Mouse (Mus musculus) kidney, adult 2 months (tissue): ENCODE data around the gene Trip11. TPM values are rescaled to one million over a fixed set of nuclear protein-coding genes. Genes with fewer than 3 reads are reported as not detected.
A peak's percentile ranks its signal among the peaks of the same experiment; 100 is the strongest.

Experiments used
- DNase-seq: peaks from one replicate; pipeline ENCODE4 v3.0.0; 2021
- H3K27ac ChIP-seq: fragments of 200-500 bp; 2 replicates; pipeline ENCODE4 v1.5.1; 2012; ENCODE audit warnings: low read depth, low read length, control low read depth, inconsistent platforms; ENCODE audit not compliant: insufficient read depth
- H3K27me3 ChIP-seq: fragments of 200-500 bp; replicated peaks from 2 replicates; pipeline ENCODE4 v1.6.1; 2012; ENCODE audit warnings: mild to moderate bottlenecking, moderate library complexity, low read length, inconsistent platforms; ENCODE audit not compliant: control insufficient read depth, insufficient read depth
- H3K36me3 ChIP-seq: fragments of 200-500 bp; 2 replicates; pipeline ENCODE4 v1.6.1; 2012; ENCODE audit warnings: mild to moderate bottlenecking, moderate library complexity, low read length, inconsistent platforms; ENCODE audit not compliant: control insufficient read depth, insufficient read depth
- H3K4me1 ChIP-seq: fragments of 200-500 bp; 2 replicates; pipeline ENCODE4 v1.6.1; 2011; ENCODE audit warnings: low read length; ENCODE audit not compliant: control insufficient read depth, insufficient read depth
- H3K4me3 ChIP-seq: fragments of 200-500 bp; 2 replicates; pipeline ENCODE4 v1.5.1; 2011; ENCODE audit warnings: mild to moderate bottlenecking, low read depth, low read length, control low read depth; ENCODE audit not compliant: insufficient read depth
- CTCF ChIP-seq: fragments of 200-500 bp; conservative IDR thresholded peaks from 2 replicates; pipeline ENCODE4 v1.5.1; 2011; ENCODE audit warnings: low read depth, mild to moderate bottlenecking, control low read depth, low read length, moderate library complexity, mixed read lengths; ENCODE audit not compliant: insufficient read depth, insufficient read length
- POLR2A ChIP-seq: fragments of 200-500 bp; IDR thresholded peaks from one replicate; pipeline ENCODE4 v1.6.1; 2011; ENCODE audit warnings: low read depth, low read length, control low read depth
- WGBS: fragments of 180-500 bp; shearing (Covaris S2); methylation state at CpG from one replicate; pipeline ENCODE4 v1.1.7; 2018; 5-methylcytosine and 5-hydroxymethylcytosine counted together
- polyA plus RNA-seq: library from polyadenylated mRNA; depleted of rRNA; stranded (reverse); fragments of >200 nt; gene quantifications from 2 replicates; pipeline ENCODE4 v1.2.3, GENCODE M21; 2012

Trip11 gene
- polyA plus RNA-seq, 1 experiment = 4.2 TPM

DNA sequence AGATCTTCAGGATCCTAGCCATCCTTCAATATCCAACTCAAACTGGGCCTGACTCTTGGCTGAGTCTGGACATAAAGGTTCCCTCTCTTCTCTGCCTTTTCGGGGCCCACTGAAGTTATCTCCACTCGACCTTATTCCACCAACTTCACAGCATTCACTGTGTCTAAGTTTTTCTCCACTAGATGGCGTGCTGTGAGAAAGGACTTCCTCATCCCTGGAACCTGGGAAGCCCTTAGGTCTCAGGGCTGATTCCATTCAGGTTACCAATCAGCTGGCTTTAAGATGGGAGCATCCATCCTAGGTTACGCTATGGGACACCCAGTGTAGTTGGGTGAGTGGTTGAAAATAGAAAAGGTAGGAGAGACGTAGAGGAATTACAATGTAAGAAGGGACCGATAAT lies 101.9 kb downstream of the Trip11 start:
- H3K36me3 ChIP-seq = no peaks in the 10 kb centered on the region
- no peaks in the 10 kb centered on the region for H3K27me3 ChIP-seq
- H3K4me1 ChIP-seq = no peaks in the 10 kb centered on the region
- no peak overlapping the region for H3K4me3 ChIP-seq
- 68% methylated on average over 6 of the region's 6 CpGs for WGBS
- H3K27ac ChIP-seq = no peak overlapping the region
- TF ChIP-seq CTCF = peak; percentile 56
- no peak for TF ChIP-seq POLR2A
- DNase-seq = peak; percentile 47

DNA sequence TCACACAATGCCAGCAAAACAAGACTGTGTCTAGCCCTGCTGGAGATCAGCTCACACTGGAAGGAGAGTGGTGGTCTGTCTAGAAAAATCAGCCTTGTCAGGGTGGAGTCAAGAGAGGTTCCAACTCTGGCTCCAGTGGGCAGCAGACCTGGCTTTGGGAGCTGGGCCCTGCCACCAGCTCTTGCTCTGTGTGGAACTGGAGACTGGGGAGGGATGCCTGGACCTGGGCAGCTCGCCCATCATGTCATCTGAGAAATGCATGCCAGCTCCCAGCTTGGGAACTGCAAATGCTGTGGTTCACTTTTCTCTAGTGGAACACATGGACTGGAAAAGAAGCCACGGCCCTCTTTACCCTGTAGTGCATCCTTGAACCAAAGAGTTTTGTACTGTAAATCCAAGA lies 102.6 kb downstream of the Trip11 start:
- no peak overlapping the region for H3K27ac ChIP-seq
- no peak for DNase-seq
- H3K4me1 ChIP-seq = no peaks in the 10 kb centered on the region
- TF ChIP-seq POLR2A (no peak), CTCF (no peak)
- 56% methylated on average over 2 of the region's 2 CpGs for WGBS
- no peaks in the 10 kb centered on the region for H3K27me3 ChIP-seq
- H3K4me3 ChIP-seq = no peak overlapping the region
- no peaks in the 10 kb centered on the region for H3K36me3 ChIP-seq

DNA sequence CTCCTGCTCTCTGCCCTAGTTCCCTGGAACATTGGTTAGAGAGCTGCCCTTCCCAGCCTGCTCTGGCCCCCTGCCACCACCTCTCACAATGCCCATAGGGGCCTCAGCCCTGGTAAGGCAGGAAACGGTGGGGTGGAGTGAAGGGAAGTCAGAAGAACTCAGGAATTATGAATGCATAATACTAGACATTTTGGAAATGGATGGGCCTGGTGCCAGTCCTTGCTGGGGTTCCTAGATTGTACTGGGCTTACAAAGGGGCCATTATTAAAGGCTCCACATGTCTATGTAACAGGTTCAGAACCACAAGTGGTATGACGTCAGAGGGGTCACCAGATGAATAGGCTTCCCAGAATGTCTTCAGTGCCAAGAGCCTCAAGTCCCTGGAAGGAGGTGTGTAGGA lies 105.7 kb downstream of the Trip11 start:
- peak; percentile 39 for DNase-seq
- Histone ChIP-seq H3K27me3 (no peaks in the 10 kb centered on the region), H3K4me1 (no peaks in the 10 kb centered on the region), H3K4me3 (no peak overlapping the region), H3K36me3 (no peaks in the 10 kb centered on the region), H3K27ac (peak overlapping the region; percentile 20; the same call in 1 of the 2 replicates)
- 49% methylated on average over 2 of the region's 2 CpGs for whole genome bisulfite sequencing
- TF ChIP-seq CTCF (no peak), POLR2A (no peak)

DNA sequence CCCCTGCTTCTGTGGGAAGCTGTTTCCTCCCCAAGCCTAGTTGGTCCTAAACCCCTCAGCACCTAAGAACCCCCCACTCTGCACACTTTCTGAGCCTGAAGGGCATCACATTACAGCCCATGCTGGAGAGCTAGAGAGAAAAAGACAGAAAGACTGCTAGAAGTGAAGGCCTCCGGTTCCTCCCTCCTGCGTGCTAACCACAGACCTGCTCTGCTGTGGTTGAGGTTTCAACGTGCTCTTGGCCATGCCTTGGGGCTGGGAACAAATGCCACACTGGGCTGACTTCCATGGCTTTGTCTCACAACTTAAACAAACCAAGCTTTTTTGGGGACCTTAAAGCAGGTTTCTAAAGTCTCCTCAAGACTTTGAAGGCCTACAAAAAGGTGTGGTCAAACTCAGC lies 110.6 kb downstream of the Trip11 start:
- no peak overlapping the region for H3K4me3 ChIP-seq
- no peak for TF ChIP-seq POLR2A
- no peak for TF ChIP-seq CTCF
- no peak overlapping the region for H3K27ac ChIP-seq
- H3K36me3 ChIP-seq = no peaks in the 10 kb centered on the region
- no peaks in the 10 kb centered on the region for H3K27me3 ChIP-seq
- DNase-seq = no peak
- WGBS = 81% methylated on average over 3 of the region's 3 CpGs
- no peaks in the 10 kb centered on the region; the same call in 1 of the 2 replicates for H3K4me1 ChIP-seq

DNA sequence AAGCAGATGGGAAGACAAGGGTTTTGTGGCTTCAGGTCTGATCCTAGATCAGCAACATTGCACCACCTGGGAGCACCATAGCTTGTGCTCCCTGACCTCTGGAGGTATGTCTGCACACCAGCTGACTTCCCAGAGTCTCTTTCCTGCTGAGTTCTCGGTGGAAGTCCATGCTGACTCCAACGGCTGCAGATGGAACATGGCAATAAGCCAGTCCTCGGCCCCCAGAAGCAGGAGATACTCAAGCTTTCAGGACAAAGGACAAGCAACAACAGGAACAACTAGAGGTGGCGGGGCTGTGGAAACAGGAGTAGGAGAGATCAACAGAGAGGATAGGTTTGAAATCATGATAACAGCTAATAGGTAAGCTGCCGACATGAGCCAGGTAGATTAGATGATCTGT lies 111.3 kb downstream of the Trip11 start:
- no peak for TF ChIP-seq POLR2A
- H3K4me3 ChIP-seq = no peak overlapping the region
- 56% methylated on average over 5 of the region's 5 CpGs for WGBS
- H3K27me3 ChIP-seq = no peaks in the 10 kb centered on the region
- no peak overlapping the region for H3K27ac ChIP-seq
- no peaks in the 10 kb centered on the region; the same call in 1 of the 2 replicates for H3K4me1 ChIP-seq
- H3K36me3 ChIP-seq = no peaks in the 10 kb centered on the region
- DNase-seq = peak; percentile 55

DNA sequence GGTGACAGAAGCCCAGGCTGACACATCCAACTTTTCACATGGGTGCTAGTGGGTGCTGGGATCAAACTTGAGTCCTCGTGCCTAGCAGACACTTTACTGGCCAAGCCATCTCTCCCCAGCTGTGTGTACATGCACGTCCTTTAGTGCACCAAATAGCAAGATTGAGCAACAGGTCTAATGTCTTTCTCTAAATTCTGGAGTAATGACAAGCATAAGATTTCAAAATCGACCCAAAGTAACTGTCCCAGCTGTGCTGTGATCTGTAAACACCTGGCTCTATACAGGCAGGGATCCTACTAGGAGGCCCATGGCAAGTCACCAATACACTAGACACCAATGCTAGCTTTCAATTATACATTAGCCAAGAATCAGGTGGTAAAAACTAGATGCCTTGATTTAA lies 112.0 kb downstream of the Trip11 start:
- WGBS = 70% methylated on average over 3 of the region's 3 CpGs
- no peaks in the 10 kb centered on the region; the same call in 1 of the 2 replicates for H3K4me1 ChIP-seq
- TF ChIP-seq POLR2A (no peak), CTCF (no peak)
- no peaks in the 10 kb centered on the region for H3K36me3 ChIP-seq
- no peak for DNase-seq
- no peak overlapping the region for H3K4me3 ChIP-seq
- no peaks in the 10 kb centered on the region for H3K27me3 ChIP-seq
- no peak overlapping the region for H3K27ac ChIP-seq

DNA sequence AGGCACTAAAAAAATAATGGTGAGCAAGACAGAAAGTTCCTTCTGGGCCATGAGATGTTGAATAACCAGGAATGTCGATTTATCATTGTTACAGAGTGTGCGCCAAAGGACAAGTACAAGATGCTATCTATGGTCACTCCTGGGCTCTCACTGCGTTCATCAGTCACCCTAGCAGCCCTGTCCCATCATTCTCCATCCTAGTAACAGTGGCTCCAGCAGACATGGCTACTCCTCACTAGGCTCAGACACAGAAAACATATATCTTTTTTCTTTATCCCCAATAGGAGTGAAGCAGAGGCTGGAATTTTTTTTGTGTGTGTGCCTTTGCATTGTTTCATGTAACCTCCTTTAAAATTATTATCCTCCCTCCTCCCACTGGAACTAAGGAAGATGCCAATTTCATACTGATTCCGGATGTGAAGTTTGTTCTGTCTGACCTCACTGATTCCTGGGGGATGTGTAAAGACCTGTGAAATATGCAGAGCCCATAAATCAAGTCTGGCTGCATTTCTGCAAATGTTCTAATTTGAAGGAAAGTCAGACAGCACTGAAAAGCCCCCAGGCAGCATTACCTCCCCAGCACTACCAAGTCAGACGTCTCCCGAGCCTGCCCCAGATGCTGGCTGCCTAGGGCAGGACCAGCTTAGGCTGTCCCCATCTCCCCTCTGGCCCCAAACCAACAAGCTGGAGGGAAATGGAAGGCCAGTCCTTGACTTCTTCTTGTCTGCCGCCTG lies 114.7 kb downstream of the Trip11 start:
- Histone ChIP-seq H3K4me1 (no peaks in the 10 kb centered on the region; the same call in 1 of the 2 replicates), H3K27me3 (no peaks in the 10 kb centered on the region), H3K36me3 (no peaks in the 10 kb centered on the region), H3K27ac (peak overlapping the region; percentile 45), H3K4me3 (no peak overlapping the region)
- no peak for TF ChIP-seq POLR2A
- no peak for TF ChIP-seq CTCF
- DNase-seq = peak; percentile 55
- 45% methylated on average over 7 of the region's 7 CpGs for whole genome bisulfite sequencing
